Mouse (Mus musculus) small intestine, adult 2 months (tissue): ENCODE data around the gene Mindy2. TPM values are rescaled to one million over a fixed set of nuclear protein-coding genes. Genes with fewer than 3 reads are reported as not detected.

Experiments used
- H3K27ac ChIP-seq: fragments of 200-500 bp; 2 replicates; pipeline ENCODE4 v1.5.1; 2012; ENCODE audit warnings: low read depth, low read length, control low read depth, inconsistent platforms; ENCODE audit not compliant: insufficient read depth
- H3K27me3 ChIP-seq: fragments of 200-500 bp; 2 replicates; pipeline ENCODE4 v1.6.1; 2012; ENCODE audit warnings: mild to moderate bottlenecking, moderate library complexity, low read length, inconsistent platforms; ENCODE audit not compliant: control insufficient read depth, insufficient read depth
- H3K36me3 ChIP-seq: fragments of 200-500 bp; 2 replicates; pipeline ENCODE4 v1.6.1; 2012; ENCODE audit warnings: mild to moderate bottlenecking, low read length, control low read depth, inconsistent platforms; ENCODE audit not compliant: control insufficient read depth, insufficient read depth
- H3K4me1 ChIP-seq: fragments of 200-500 bp; 2 replicates; pipeline ENCODE4 v1.6.1; 2012; ENCODE audit warnings: low read length, inconsistent platforms, mixed read lengths; ENCODE audit not compliant: control insufficient read depth, insufficient read depth, insufficient read length
- H3K4me3 ChIP-seq: fragments of 200-500 bp; 2 replicates; pipeline ENCODE4 v1.5.1; 2012; ENCODE audit warnings: low read depth, mild to moderate bottlenecking, control low read depth, inconsistent platforms, low read length, moderate library complexity
- CTCF ChIP-seq: fragments of 200-500 bp; IDR thresholded peaks from 2 replicates; pipeline ENCODE4 v1.5.1; 2012; ENCODE audit warnings: low read depth, mild to moderate bottlenecking, control low read depth, inconsistent platforms, low read length, moderate library complexity, mixed read lengths; ENCODE audit not compliant: insufficient replicate concordance, insufficient read length; ENCODE audit errors: extremely low read depth
- POLR2A ChIP-seq: fragments of 200-500 bp; IDR thresholded peaks from 2 replicates; pipeline ENCODE4 v1.6.1; 2012; ENCODE audit warnings: low read depth, mild to moderate bottlenecking, control low read depth, inconsistent platforms, low read length, moderate library complexity
- WGBS: fragments of 180-500 bp; shearing (Covaris S2); methylation state at CpG from one replicate; pipeline ENCODE4 v1.1.7; 2018; 5-methylcytosine and 5-hydroxymethylcytosine counted together
- polyA plus RNA-seq: library from polyadenylated mRNA; depleted of rRNA; stranded (reverse); fragments of >200 nt; gene quantifications from 2 replicates; pipeline ENCODE4 v1.2.3, GENCODE M21; 2012

Mindy2 gene
- polyA plus RNA-seq, 1 experiment: 12.0 TPM

DNA sequence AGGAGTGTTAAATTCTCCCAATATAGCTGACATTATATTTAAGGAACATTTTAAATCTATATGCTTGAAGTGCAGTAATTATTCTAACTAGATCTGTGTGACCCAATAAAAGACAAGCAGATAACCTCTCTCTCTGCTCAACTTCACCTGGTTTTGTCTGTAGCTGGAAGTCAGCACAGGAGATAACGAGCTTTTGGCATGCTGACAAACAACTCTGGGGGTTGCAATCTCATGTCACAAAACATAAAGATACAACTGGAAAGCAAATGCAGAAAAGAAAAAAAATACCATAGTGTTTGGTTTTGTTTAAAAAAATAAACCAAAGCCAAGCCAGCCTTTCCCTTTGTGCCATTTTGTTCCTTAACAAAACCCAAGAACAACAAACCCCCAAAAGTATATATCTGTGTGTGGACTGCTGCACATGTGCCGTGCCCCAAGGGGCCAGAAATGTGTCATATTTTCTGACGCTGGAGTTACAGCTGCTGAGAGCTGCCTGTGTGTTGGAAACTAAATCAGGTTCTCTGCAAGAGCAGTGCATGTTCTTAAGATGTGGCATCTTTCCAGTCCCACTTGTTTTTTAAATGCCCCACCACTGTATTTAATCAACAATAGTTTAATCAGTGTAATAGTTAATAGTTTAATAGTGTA is 45.8 kb downstream of the Mindy2 start:
- H3K27ac ChIP-seq: no peak overlapping the region
- H3K27me3 ChIP-seq: no peaks in the 10 kb centered on the region
- peaks cover 59% of the 10 kb centered on the region for H3K36me3 ChIP-seq
- no peak overlapping the region for H3K4me3 ChIP-seq
- H3K4me1 ChIP-seq: no peaks in the 10 kb centered on the region
- TF ChIP-seq POLR2A: no peak
- TF ChIP-seq CTCF: no peak
- WGBS: 73% methylated on average over 3 of the region's 3 CpGs

DNA sequence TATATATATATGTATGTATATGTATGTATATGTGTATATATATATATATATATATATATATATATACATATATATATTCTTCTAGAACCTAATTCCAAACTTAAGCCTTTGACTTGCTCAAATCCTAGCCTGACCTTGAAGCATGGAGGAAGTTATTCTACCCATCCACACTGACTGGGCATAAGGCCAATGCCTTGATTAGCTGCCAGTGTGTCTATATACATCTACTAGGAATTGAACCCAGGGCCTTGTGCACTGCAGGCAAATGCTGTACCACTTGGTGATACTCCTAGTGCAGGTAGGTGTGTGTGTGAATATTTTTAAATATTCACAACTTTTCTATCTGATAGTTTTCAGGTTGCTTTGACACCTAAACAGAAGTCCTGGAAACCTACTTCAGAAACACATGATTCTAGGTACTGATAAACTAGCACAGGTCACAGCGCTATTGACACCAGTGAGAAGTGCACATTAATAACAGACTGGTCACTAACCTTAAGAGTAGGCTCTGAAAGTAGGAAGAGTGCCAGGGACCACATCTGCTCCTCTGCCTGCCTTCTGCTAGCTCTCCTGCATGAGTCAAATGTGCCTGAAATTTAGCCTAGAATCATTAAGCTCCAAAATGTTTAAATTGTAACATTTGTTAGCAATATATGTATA is 54.7 kb downstream of the Mindy2 start:
- H3K36me3 ChIP-seq: peaks cover 45% of the 10 kb centered on the region
- no peaks in the 10 kb centered on the region for H3K4me1 ChIP-seq
- no peaks in the 10 kb centered on the region for H3K27me3 ChIP-seq
- WGBS: 82% methylated on average over 1 of the region's 1 CpGs
- no peak for TF ChIP-seq POLR2A
- TF ChIP-seq CTCF: no peak
- no peak overlapping the region for H3K4me3 ChIP-seq
- H3K27ac ChIP-seq: no peak overlapping the region

DNA sequence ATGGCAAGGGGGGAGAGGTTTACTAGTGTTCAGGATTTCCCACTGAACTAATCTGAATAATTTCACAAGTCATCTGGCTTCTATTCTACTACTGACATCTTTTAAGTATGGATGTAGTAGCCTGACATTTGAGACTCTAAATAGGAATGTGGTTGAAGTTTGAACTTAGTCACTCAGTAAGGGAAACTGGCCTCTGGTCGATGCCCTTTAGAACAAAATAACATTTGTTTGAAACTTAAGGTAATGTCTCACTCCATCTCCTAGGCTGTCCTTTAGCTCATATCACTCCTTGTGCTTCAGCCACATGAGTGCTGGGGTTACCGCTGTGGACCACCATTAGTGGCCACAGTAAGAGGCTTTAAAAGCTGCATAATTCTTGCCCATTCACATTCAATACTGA is 58.7 kb downstream of the Mindy2 start:
- Histone ChIP-seq H3K4me3 (no peak overlapping the region), H3K4me1 (no peaks in the 10 kb centered on the region), H3K27ac (no peak overlapping the region), H3K36me3 (peaks cover 33% of the 10 kb centered on the region), H3K27me3 (no peaks in the 10 kb centered on the region)
- no peak for TF ChIP-seq CTCF
- TF ChIP-seq POLR2A: no peak
- WGBS: 92% methylated on average over 2 of the region's 2 CpGs

DNA sequence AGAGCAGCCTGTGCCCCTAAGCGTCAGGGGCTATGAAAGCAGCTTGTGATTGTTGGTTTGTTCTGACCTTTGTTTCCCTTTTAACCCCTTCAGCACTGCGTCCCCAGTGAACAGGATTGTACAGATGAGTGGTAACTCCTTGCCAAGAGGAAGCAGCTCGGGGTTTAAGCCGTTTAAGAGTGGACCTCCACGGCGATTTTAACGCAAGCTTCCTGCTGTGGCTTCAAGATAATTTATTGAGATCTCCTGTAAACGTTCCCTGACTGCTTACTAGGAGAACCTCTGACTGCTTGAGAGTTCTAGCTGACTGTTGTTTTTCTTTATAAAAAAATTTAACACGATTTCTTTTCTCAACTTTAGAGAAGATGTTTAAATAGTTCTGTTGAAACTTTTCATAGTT is 65.5 kb downstream of the Mindy2 start:
- no peak overlapping the region for H3K27ac ChIP-seq
- WGBS: 64% methylated on average over 9 of the region's 9 CpGs
- H3K27me3 ChIP-seq: no peaks in the 10 kb centered on the region
- TF ChIP-seq CTCF (no peak), POLR2A (no peak)
- no peaks in the 10 kb centered on the region for H3K4me1 ChIP-seq
- peaks cover 70% of the 10 kb centered on the region for H3K36me3 ChIP-seq
- no peak overlapping the region for H3K4me3 ChIP-seq

DNA sequence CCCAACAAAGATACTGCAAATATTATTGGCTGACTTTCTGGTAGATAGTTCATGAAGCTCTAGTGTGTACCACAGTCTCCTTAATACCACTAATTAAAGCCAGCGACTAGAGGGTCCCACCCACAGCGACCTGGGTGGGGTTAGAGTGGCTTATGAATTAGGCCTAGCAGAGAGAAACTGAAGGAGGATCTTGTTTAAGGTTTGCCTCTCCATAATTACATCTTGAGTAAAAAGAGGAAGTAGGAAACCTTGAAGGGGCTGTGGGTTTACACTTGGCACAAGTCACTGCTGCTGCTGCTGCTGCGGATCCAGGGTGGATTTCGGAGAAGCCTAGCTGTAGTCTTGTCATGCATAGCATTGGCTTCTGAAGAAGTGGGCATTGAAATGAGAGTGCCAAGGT is 66.2 kb downstream of the Mindy2 start:
- TF ChIP-seq POLR2A (no peak), CTCF (no peak)
- Histone ChIP-seq H3K4me1 (no peaks in the 10 kb centered on the region), H3K27ac (no peak overlapping the region), H3K36me3 (peaks cover 73% of the 10 kb centered on the region), H3K27me3 (no peaks in the 10 kb centered on the region), H3K4me3 (no peak overlapping the region)
- WGBS: 81% methylated on average over 4 of the region's 4 CpGs

DNA sequence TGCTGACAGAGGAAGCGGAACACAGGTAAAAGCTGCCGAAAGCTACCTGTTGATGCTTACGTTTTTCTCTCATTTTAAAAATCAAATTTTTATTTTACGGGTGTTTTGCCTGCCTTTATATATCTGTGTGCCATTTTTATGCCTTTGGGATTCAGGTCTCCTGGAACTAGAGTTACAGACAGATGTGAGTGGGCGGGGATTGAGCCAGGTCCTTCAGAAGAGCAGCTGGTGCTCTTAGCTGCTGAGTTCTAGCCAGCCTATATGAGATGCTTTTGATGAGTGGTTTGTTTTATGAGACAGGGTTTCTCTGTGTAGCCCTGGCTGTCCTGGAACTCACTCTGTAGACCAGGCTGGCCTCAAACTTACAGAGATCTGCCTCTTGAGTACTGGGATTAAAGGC is 69.8 kb downstream of the Mindy2 start:
- peaks cover 73% of the 10 kb centered on the region for H3K36me3 ChIP-seq

DNA sequence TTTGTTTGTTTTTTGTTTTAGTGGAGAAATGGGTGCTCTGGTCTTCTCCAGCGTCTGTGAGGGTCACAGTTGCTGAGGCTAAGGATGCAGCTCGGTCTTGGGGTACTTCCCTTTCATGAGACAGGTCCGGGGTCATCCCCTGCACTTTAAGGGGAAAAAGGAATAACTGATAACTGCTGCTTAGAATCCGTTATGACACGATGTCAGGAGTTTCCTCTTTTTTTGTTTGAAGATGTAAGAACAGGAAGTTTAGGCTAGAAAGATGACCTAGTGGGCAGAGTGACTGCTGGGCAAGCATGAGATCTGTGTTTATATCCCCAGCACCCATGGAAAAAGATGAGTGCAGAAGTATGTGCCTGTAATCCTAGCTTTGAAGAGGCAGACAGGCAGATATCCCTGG is 71.8 kb downstream of the Mindy2 start:
- Histone ChIP-seq H3K27me3 (no peaks in the 10 kb centered on the region), H3K4me3 (no peak overlapping the region), H3K27ac (no peak overlapping the region), H3K4me1 (no peaks in the 10 kb centered on the region), H3K36me3 (peaks cover 71% of the 10 kb centered on the region)
- 66% methylated on average over 5 of the region's 5 CpGs for WGBS
- no peak for TF ChIP-seq CTCF
- TF ChIP-seq POLR2A: no peak

More for the DNA sequence above, 69.8 kb downstream of the Mindy2 start:
- H3K4me1 ChIP-seq: no peaks in the 10 kb centered on the region
- TF ChIP-seq CTCF: no peak
- no peak for TF ChIP-seq POLR2A
- WGBS: 97% methylated on average over 5 of the region's 5 CpGs
- no peak overlapping the region for H3K4me3 ChIP-seq
- H3K27ac ChIP-seq: no peak overlapping the region
- H3K27me3 ChIP-seq: no peaks in the 10 kb centered on the region
